Mouse (Mus musculus) lung, embryonic 16.5 days (tissue): Measurements from ENCODE around the gene Gramd2. TPM values are rescaled to one million over a fixed set of nuclear protein-coding genes. Genes with fewer than 3 reads are reported as not detected.

Experiments used
- ATAC-seq: fragments of 200-750 bp; cut with Nextera tagmentation; 2 replicates; pipeline ENCODE4 v1.8.0; 2017; ENCODE audit warnings: low read depth, mild to moderate bottlenecking, moderate library complexity
- H3K27ac ChIP-seq: fragments of 300-500 bp; sonication (generic); 2 replicates; pipeline ENCODE4 v1.5.1; 2014; ENCODE audit warnings: mild to moderate bottlenecking, control low read depth, low read length
- H3K27me3 ChIP-seq: fragments of 300-500 bp; sonication (generic); 2 replicates; pipeline ENCODE4 v1.6.1; 2014; ENCODE audit warnings: low read depth, low read length, mixed read lengths; ENCODE audit not compliant: control insufficient read depth, insufficient read depth
- H3K36me3 ChIP-seq: fragments of 300-500 bp; sonication (generic); 2 replicates; pipeline ENCODE4 v1.6.1; 2014; ENCODE audit warnings: low read length; ENCODE audit not compliant: control insufficient read depth, insufficient read depth
- H3K4me1 ChIP-seq: fragments of 300-500 bp; sonication (generic); replicated peaks from 2 replicates; pipeline ENCODE4 v1.6.1; 2014; ENCODE audit warnings: low read length, mixed read lengths; ENCODE audit not compliant: control insufficient read depth, insufficient read depth
- H3K4me2 ChIP-seq: fragments of 300-500 bp; sonication (generic); 2 replicates; pipeline ENCODE4 v1.6.1; 2014; ENCODE audit warnings: low read depth, low read length, control low read depth
- H3K4me3 ChIP-seq: fragments of 300-500 bp; sonication (generic); 2 replicates; pipeline ENCODE4 v1.5.1; 2014; ENCODE audit warnings: mild to moderate bottlenecking, low read length, control low read depth
- H3K9ac ChIP-seq: fragments of 300-500 bp; sonication (generic); 2 replicates; pipeline ENCODE4 v1.6.1; 2014; ENCODE audit warnings: low read length, control low read depth
- H3K9me3 ChIP-seq: fragments of 300-500 bp; sonication (generic); 2 replicates; pipeline ENCODE4 v1.6.1; 2016; ENCODE audit warnings: low read length; ENCODE audit not compliant: control insufficient read depth
- WGBS: fragments of 180-500 bp; shearing (Covaris S2); extraction: QIAGEN DNeasy Blood & Tissue Kit; methylation state at CpG from one replicate; pipeline ENCODE4 v1.1.7; 2014; 5-methylcytosine and 5-hydroxymethylcytosine counted together
- polyA plus RNA-seq: library from polyadenylated mRNA; unstranded; fragments of >200 nt; fragmentation: Nextera tagmentation; extraction: Ambion mirVana; gene quantifications from 2 replicates; pipeline ENCODE4 v1.2.1, GENCODE M21; 2015

The Gramd2 gene
- polyA plus RNA-seq, 1 experiment from 2014 or later, result 11.0 TPM

- no peak overlapping the region for H3K4me2 ChIP-seq
- WGBS, result 82% methylated on average over 8 of the region's 8 CpGs
- no peak overlapping the region for H3K9ac ChIP-seq
- H3K9me3 ChIP-seq, result no peaks in the 10 kb centered on the region
- H3K4me3 ChIP-seq, result no peak overlapping the region
- H3K27ac ChIP-seq, result no peak overlapping the region
- H3K4me1 ChIP-seq, result peaks cover 16% of the 10 kb centered on the region
- no peak for ATAC-seq
- H3K27me3 ChIP-seq, result no peaks in the 10 kb centered on the region
- H3K36me3 ChIP-seq, result peaks cover 55% of the 10 kb centered on the region
Observed at GRCm38 (mm10) chr9:59666016-59666415, 13.9 kb upstream of the Gramd2 start.

- Histone ChIP-seq H3K27me3 (no peaks in the 10 kb centered on the region), H3K4me1 (peaks cover 10% of the 10 kb centered on the region), H3K4me3 (no peak overlapping the region), H3K4me2 (no peak overlapping the region), H3K27ac (no peak overlapping the region), H3K9ac (no peak overlapping the region), H3K9me3 (no peaks in the 10 kb centered on the region), H3K36me3 (peaks cover 60% of the 10 kb centered on the region)
- 67% methylated on average over 1 of the region's 1 CpGs for WGBS
- no peak for ATAC-seq
Observed at GRCm38 (mm10) chr9:59666813-59667212, 13.1 kb upstream of the Gramd2 start.

GRCm38 (mm10) chr9:59667250-59667649 is 12.7 kb upstream of the Gramd2 start:
- Histone ChIP-seq H3K9ac (no peak overlapping the region), H3K27ac (no peak overlapping the region), H3K4me2 (no peak overlapping the region), H3K4me3 (no peak overlapping the region), H3K4me1 (peaks cover 9% of the 10 kb centered on the region), H3K27me3 (no peaks in the 10 kb centered on the region), H3K36me3 (peaks cover 64% of the 10 kb centered on the region), H3K9me3 (no peaks in the 10 kb centered on the region)
- no peak for ATAC-seq
- 61% methylated on average over 4 of the region's 4 CpGs for WGBS

- no peak for ATAC-seq
- Histone ChIP-seq H3K27me3 (no peaks in the 10 kb centered on the region), H3K9ac (no peak overlapping the region), H3K9me3 (no peaks in the 10 kb centered on the region), H3K4me3 (no peak overlapping the region), H3K4me1 (peaks cover 9% of the 10 kb centered on the region), H3K4me2 (no peak overlapping the region), H3K27ac (no peak overlapping the region), H3K36me3 (peaks cover 71% of the 10 kb centered on the region)
- WGBS, result 76% methylated on average over 6 of the region's 6 CpGs
Observed at GRCm38 (mm10) chr9:59667904-59668303, 12.0 kb upstream of the Gramd2 start.

- 84% methylated on average over 7 of the region's 7 CpGs for WGBS
- no peaks in the 10 kb centered on the region for H3K27me3 ChIP-seq
- H3K4me3 ChIP-seq, result no peak overlapping the region
- peaks cover 73% of the 10 kb centered on the region for H3K36me3 ChIP-seq
- no peak overlapping the region for H3K9ac ChIP-seq
- H3K9me3 ChIP-seq, result no peaks in the 10 kb centered on the region
- peaks cover 9% of the 10 kb centered on the region for H3K4me1 ChIP-seq
- H3K27ac ChIP-seq, result no peak overlapping the region
- H3K4me2 ChIP-seq, result no peak overlapping the region
- no peak for ATAC-seq
Observed at GRCm38 (mm10) chr9:59668473-59668872, 11.5 kb upstream of the Gramd2 start.

GRCm38 (mm10) chr9:59669172-59669571 is 10.8 kb upstream of the Gramd2 start:
- no peak overlapping the region for H3K9ac ChIP-seq
- H3K27me3 ChIP-seq, result no peaks in the 10 kb centered on the region
- no peaks in the 10 kb centered on the region for H3K9me3 ChIP-seq
- peaks cover 2% of the 10 kb centered on the region for H3K4me1 ChIP-seq
- WGBS, result 80% methylated on average over 4 of the region's 4 CpGs
- H3K27ac ChIP-seq, result no peak overlapping the region
- no peak overlapping the region for H3K4me2 ChIP-seq
- peaks cover 78% of the 10 kb centered on the region for H3K36me3 ChIP-seq
- ATAC-seq, result no peak
- H3K4me3 ChIP-seq, result no peak overlapping the region

- Histone ChIP-seq H3K9ac (no peak overlapping the region), H3K4me1 (no peaks in the 10 kb centered on the region), H3K27ac (no peak overlapping the region), H3K36me3 (peaks cover 83% of the 10 kb centered on the region), H3K4me3 (no peak overlapping the region), H3K9me3 (no peaks in the 10 kb centered on the region), H3K4me2 (no peak overlapping the region), H3K27me3 (no peaks in the 10 kb centered on the region)
- ATAC-seq, result no peak
- 86% methylated on average over 12 of the region's 12 CpGs for WGBS
Observed at GRCm38 (mm10) chr9:59672195-59672894, 7.6 kb upstream of the Gramd2 start.

- 51% methylated on average over 2 of the region's 2 CpGs for WGBS
- Histone ChIP-seq H3K4me2 (no peak overlapping the region), H3K4me3 (no peak overlapping the region), H3K4me1 (no peaks in the 10 kb centered on the region), H3K9me3 (no peaks in the 10 kb centered on the region), H3K36me3 (peaks cover 77% of the 10 kb centered on the region), H3K9ac (no peak overlapping the region), H3K27ac (no peak overlapping the region), H3K27me3 (no peaks in the 10 kb centered on the region)
- no peak for ATAC-seq
Observed at GRCm38 (mm10) chr9:59673427-59673826, 6.5 kb upstream of the Gramd2 start.

- Histone ChIP-seq H3K4me3 (no peak overlapping the region), H3K9ac (no peak overlapping the region), H3K4me1 (peaks cover 6% of the 10 kb centered on the region; the same call in 1 of the 2 replicates), H3K27me3 (no peaks in the 10 kb centered on the region), H3K36me3 (peaks cover 61% of the 10 kb centered on the region), H3K4me2 (no peak overlapping the region), H3K27ac (no peak overlapping the region), H3K9me3 (no peaks in the 10 kb centered on the region)
- 85% methylated on average over 14 of the region's 14 CpGs for WGBS
- no peak for ATAC-seq
Observed at GRCm38 (mm10) chr9:59675598-59675997, 4.3 kb upstream of the Gramd2 start.
